Mouse (Mus musculus) liver, embryonic 11.5 days (tissue): ENCODE results near the gene Cacna1g. TPM values are rescaled to one million over a fixed set of nuclear protein-coding genes. Genes with fewer than 3 reads are reported as not detected.

Experiments used
- ATAC-seq: fragments of 200-750 bp; cut with Nextera tagmentation; replicated peaks from 2 replicates; pipeline ENCODE4 v1.8.0; 2017; ENCODE audit warnings: moderate number of reproducible peaks, mild to moderate bottlenecking, moderate TSS enrichment, moderate library complexity; ENCODE audit not compliant: low FRiP score
- DNase-seq: peaks from one replicate; pipeline ENCODE4 v3.0.0-alpha.2; 2017; ENCODE audit warnings: low spot score
- H3K27ac ChIP-seq: fragments of 300-500 bp; sonication (generic); 2 replicates; pipeline ENCODE4 v1.5.1; 2014; ENCODE audit warnings: mild to moderate bottlenecking, low read depth, low read length, control low read depth
- H3K27me3 ChIP-seq: fragments of 300-500 bp; sonication (generic); replicated peaks from 2 replicates; pipeline ENCODE4 v1.6.1; 2014; ENCODE audit warnings: low read length, mixed read lengths; ENCODE audit not compliant: control insufficient read depth, insufficient read depth
- H3K36me3 ChIP-seq: fragments of 300-500 bp; sonication (generic); 2 replicates; pipeline ENCODE4 v1.6.1; 2014; ENCODE audit warnings: mild to moderate bottlenecking, low read length, moderate library complexity, mixed read lengths; ENCODE audit not compliant: control insufficient read depth, insufficient read depth
- H3K4me1 ChIP-seq: fragments of 300-500 bp; sonication (generic); replicated peaks from 2 replicates; pipeline ENCODE4 v1.6.1; 2014; ENCODE audit warnings: low read length, mixed read lengths; ENCODE audit not compliant: control insufficient read depth, insufficient read depth
- H3K4me2 ChIP-seq: fragments of 300-500 bp; sonication (generic); 2 replicates; pipeline ENCODE4 v1.6.1; 2014; ENCODE audit warnings: mild to moderate bottlenecking, control low read depth, moderate library complexity
- H3K4me3 ChIP-seq: fragments of 300-500 bp; sonication (generic); 2 replicates; pipeline ENCODE4 v1.5.1; 2014; ENCODE audit warnings: low read depth, low read length, control low read depth
- H3K9ac ChIP-seq: fragments of 300-500 bp; sonication (generic); 2 replicates; pipeline ENCODE4 v1.6.1; 2014; ENCODE audit warnings: low read depth, low read length, control low read depth
- H3K9me3 ChIP-seq: fragments of 300-500 bp; sonication (generic); 2 replicates; pipeline ENCODE4 v1.6.1; 2016; ENCODE audit warnings: low read length, inconsistent platforms, mixed read lengths; ENCODE audit not compliant: control insufficient read depth
- WGBS: fragments of 180-500 bp; shearing (Covaris S2); extraction: QIAGEN DNeasy Blood & Tissue Kit; methylation state at CpG from one replicate; pipeline ENCODE4 v1.1.7; 2014; 5-methylcytosine and 5-hydroxymethylcytosine counted together
- polyA plus RNA-seq: library from polyadenylated mRNA; unstranded; fragments of >200 nt; fragmentation: Nextera tagmentation; extraction: Ambion mirVana; gene quantifications from 2 replicates; pipeline ENCODE4 v1.2.1, GENCODE M21; 2014

The Cacna1g gene
- polyA plus RNA-seq, 1 experiment from 2014 or later = 2.7 TPM

- Histone ChIP-seq H3K4me1 (no peaks in the 10 kb centered on the region), H3K27me3 (peaks cover 6% of the 10 kb centered on the region; the same call in 1 of the 2 replicates)
- WGBS = 18% methylated on average over 3 of the region's 3 CpGs
These were observed 27.0 kb downstream of the Cacna1g start for GRCm38 (mm10) chr11:94447017-94447416.

GRCm38 (mm10) chr11:94445300-94445699, 28.7 kb downstream of the Cacna1g start:
- Histone ChIP-seq H3K27me3 (peaks cover 6% of the 10 kb centered on the region; the same call in 1 of the 2 replicates), H3K9me3 (no peaks in the 10 kb centered on the region), H3K4me1 (no peaks in the 10 kb centered on the region), H3K27ac (no peak overlapping the region), H3K4me3 (no peak overlapping the region), H3K4me2 (no peak overlapping the region), H3K36me3 (no peaks in the 10 kb centered on the region), H3K9ac (no peak overlapping the region)
- ATAC-seq (no peak), DNase-seq (no peak)
- WGBS = 51% methylated on average over 4 of the region's 4 CpGs

More at GRCm38 (mm10) chr11:94447017-94447416, 27.0 kb downstream of the Cacna1g start:
- no peak for DNase-seq
- 0 out of 2 replicates have a peak, but pooled peaks have one; percentile 29 for ATAC-seq
- Histone ChIP-seq H3K9ac (no peak overlapping the region), H3K4me2 (no peak overlapping the region), H3K27ac (no peak overlapping the region), H3K4me3 (no peak overlapping the region), H3K36me3 (no peaks in the 10 kb centered on the region), H3K9me3 (no peaks in the 10 kb centered on the region)

- Histone ChIP-seq H3K4me2 (no peak overlapping the region), H3K27ac (no peak overlapping the region)
These were observed 29.2 kb downstream of the Cacna1g start for GRCm38 (mm10) chr11:94444829-94445228.

GRCm38 (mm10) chr11:94441752-94442151, 32.2 kb downstream of the Cacna1g start:
- no peak overlapping the region for H3K9ac ChIP-seq
- H3K27me3 ChIP-seq = 0 out of 2 replicates have a peak, but pooled peaks cover 6% of the 10 kb centered on the region
- ATAC-seq (no peak), DNase-seq (no peak)
- H3K4me1 ChIP-seq = no peaks in the 10 kb centered on the region
- H3K4me2 ChIP-seq = no peak overlapping the region
- H3K9me3 ChIP-seq = no peaks in the 10 kb centered on the region
- no peak overlapping the region for H3K4me3 ChIP-seq
- H3K27ac ChIP-seq = no peak overlapping the region
- H3K36me3 ChIP-seq = no peaks in the 10 kb centered on the region
- WGBS = 78% methylated on average over 9 of the region's 9 CpGs

More at GRCm38 (mm10) chr11:94444829-94445228, 29.2 kb downstream of the Cacna1g start:
- WGBS = 75% methylated on average over 5 of the region's 5 CpGs
- no peak overlapping the region for H3K4me3 ChIP-seq
- DNase-seq (no peak), ATAC-seq (no peak)
- H3K9ac ChIP-seq = no peak overlapping the region
- H3K27me3 ChIP-seq = peaks cover 6% of the 10 kb centered on the region; the same call in 1 of the 2 replicates
- no peaks in the 10 kb centered on the region for H3K36me3 ChIP-seq
- no peaks in the 10 kb centered on the region for H3K4me1 ChIP-seq
- H3K9me3 ChIP-seq = no peaks in the 10 kb centered on the region

- H3K27ac ChIP-seq = no peak overlapping the region
These were observed 32.9 kb downstream of the Cacna1g start for GRCm38 (mm10) chr11:94441122-94441521.

GRCm38 (mm10) chr11:94440421-94440820, 33.6 kb downstream of the Cacna1g start:
- H3K9ac ChIP-seq = no peak overlapping the region
- H3K4me3 ChIP-seq = no peak overlapping the region
- 0 out of 2 replicates have a peak, but pooled peaks cover 6% of the 10 kb centered on the region for H3K27me3 ChIP-seq
- DNase-seq = no peak
- no peak overlapping the region for H3K4me2 ChIP-seq
- ATAC-seq = no peak
- no peaks in the 10 kb centered on the region for H3K9me3 ChIP-seq
- WGBS = 89% methylated on average over 6 of the region's 6 CpGs
- H3K4me1 ChIP-seq = no peaks in the 10 kb centered on the region
- H3K36me3 ChIP-seq = no peaks in the 10 kb centered on the region
- no peak overlapping the region for H3K27ac ChIP-seq

More at GRCm38 (mm10) chr11:94441122-94441521, 32.9 kb downstream of the Cacna1g start:
- Histone ChIP-seq H3K36me3 (no peaks in the 10 kb centered on the region), H3K9me3 (no peaks in the 10 kb centered on the region), H3K4me1 (no peaks in the 10 kb centered on the region), H3K27me3 (0 out of 2 replicates have a peak, but pooled peaks cover 6% of the 10 kb centered on the region), H3K4me3 (no peak overlapping the region), H3K9ac (no peak overlapping the region), H3K4me2 (no peak overlapping the region)
- WGBS = 53% methylated on average over 7 of the region's 7 CpGs
- ATAC-seq (no peak), DNase-seq (no peak)

GRCm38 (mm10) chr11:94429011-94429651, 44.9 kb downstream of the Cacna1g start:
- WGBS = 26% methylated on average over 9 of the region's 9 CpGs
- Histone ChIP-seq H3K4me3 (no peak overlapping the region), H3K36me3 (no peaks in the 10 kb centered on the region), H3K4me1 (peaks cover 11% of the 10 kb centered on the region; the same call in 1 of the 2 replicates), H3K9ac (no peak overlapping the region), H3K4me2 (no peak overlapping the region), H3K27me3 (peaks cover 57% of the 10 kb centered on the region), H3K9me3 (no peaks in the 10 kb centered on the region), H3K27ac (no peak overlapping the region)
- DNase-seq (no peak), ATAC-seq (no peak)

GRCm38 (mm10) chr11:94428091-94428835, 45.7 kb downstream of the Cacna1g start:
- H3K27me3 ChIP-seq = peaks cover 57% of the 10 kb centered on the region
- no peak overlapping the region for H3K4me2 ChIP-seq
- H3K27ac ChIP-seq = peak overlapping the region; percentile 52; the same call in 1 of the 2 replicates
- H3K4me1 ChIP-seq = peaks cover 11% of the 10 kb centered on the region; the same call in 1 of the 2 replicates
- H3K9me3 ChIP-seq = no peaks in the 10 kb centered on the region
- peak; percentile 58 for DNase-seq
- ATAC-seq = 0 out of 2 replicates have a peak, but pooled peaks have one; percentile 25
- WGBS = 23% methylated on average over 4 of the region's 4 CpGs
- no peak overlapping the region for H3K4me3 ChIP-seq
- H3K9ac ChIP-seq = no peak overlapping the region
- no peaks in the 10 kb centered on the region for H3K36me3 ChIP-seq
